Mouse (Mus musculus) limb, embryonic 13.5 days (tissue): Measurements from ENCODE around the gene Ubxn11. TPM values are rescaled to one million over a fixed set of nuclear protein-coding genes. Genes with fewer than 3 reads are reported as not detected.

Source experiments
- ATAC-seq: fragments of 200-750 bp; cut with Nextera tagmentation; 2 replicates; pipeline ENCODE4 v1.8.0; 2017; ENCODE audit warnings: low read depth, moderate number of reproducible peaks, moderate TSS enrichment; ENCODE audit not compliant: low FRiP score
- H3K27ac ChIP-seq: fragments of 300-500 bp; sonication (generic); 2 replicates; pipeline ENCODE4 v1.5.1; 2015; ENCODE audit warnings: inconsistent platforms, mild to moderate bottlenecking, moderate library complexity
- H3K27me3 ChIP-seq: fragments of 300-500 bp; sonication (generic); 2 replicates; pipeline ENCODE4 v1.6.1; 2015; ENCODE audit warnings: mild to moderate bottlenecking, inconsistent platforms
- H3K36me3 ChIP-seq: fragments of 300-500 bp; sonication (generic); 2 replicates; pipeline ENCODE4 v1.6.1; 2015; ENCODE audit warnings: inconsistent platforms, mild to moderate bottlenecking, moderate library complexity
- H3K4me1 ChIP-seq: fragments of 300-500 bp; sonication (generic); 2 replicates; pipeline ENCODE4 v1.6.1; 2015; ENCODE audit warnings: inconsistent platforms
- H3K4me2 ChIP-seq: fragments of 300-500 bp; sonication (generic); replicated peaks from 2 replicates; pipeline ENCODE4 v1.6.1; 2015; ENCODE audit warnings: inconsistent platforms, mild to moderate bottlenecking, moderate library complexity
- H3K4me3 ChIP-seq: fragments of 300-500 bp; sonication (generic); 2 replicates; pipeline ENCODE4 v1.5.1; 2015; ENCODE audit warnings: moderate library complexity, mild to moderate bottlenecking, inconsistent platforms
- H3K9ac ChIP-seq: fragments of 300-500 bp; sonication (generic); 2 replicates; pipeline ENCODE4 v1.6.1; 2015; ENCODE audit warnings: mild to moderate bottlenecking, inconsistent platforms
- H3K9me3 ChIP-seq: fragments of 300-500 bp; sonication (generic); 2 replicates; pipeline ENCODE4 v1.6.1; 2016; ENCODE audit warnings: inconsistent platforms
- WGBS: fragments of 180-500 bp; shearing (Covaris S2); methylation state at CpG from one replicate; pipeline ENCODE4 v1.1.7; 2015; 5-methylcytosine and 5-hydroxymethylcytosine counted together
- polyA plus RNA-seq: library from polyadenylated mRNA; unstranded; fragments of >200 nt; fragmentation: Nextera tagmentation; extraction: Ambion mirVana; gene quantifications from 2 replicates; pipeline ENCODE4 v1.2.1, GENCODE M21; 2015

Ubxn11 gene
- polyA plus RNA-seq, 1 experiment from 2014 or later = 14.3 TPM

DNA sequence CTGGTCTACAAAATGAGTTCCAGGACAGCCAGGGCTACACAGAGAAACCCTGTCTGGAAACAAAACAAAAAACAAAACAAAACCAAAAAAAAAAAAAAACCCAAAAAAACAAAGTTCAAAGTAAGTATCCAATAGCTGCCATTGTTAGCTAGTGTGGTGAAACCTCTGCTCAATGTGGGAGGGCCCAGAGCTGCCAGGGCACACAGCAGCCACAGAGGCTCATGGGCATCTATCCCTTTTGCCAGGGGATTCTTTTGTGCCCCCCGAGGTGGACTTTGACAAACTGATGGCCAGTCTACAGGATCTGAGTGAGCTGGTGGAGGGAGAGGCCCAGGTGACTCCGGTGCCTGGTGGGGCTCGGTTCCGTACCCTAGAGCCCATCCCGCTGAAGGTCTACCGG, 20.8 kb downstream of the Ubxn11 start:
- Histone ChIP-seq H3K9ac (no peak overlapping the region), H3K9me3 (no peaks in the 10 kb centered on the region), H3K4me2 (no peak overlapping the region), H3K4me3 (no peak overlapping the region), H3K27me3 (no peaks in the 10 kb centered on the region), H3K36me3 (peaks cover 16% of the 10 kb centered on the region), H3K4me1 (peaks cover 21% of the 10 kb centered on the region), H3K27ac (no peak overlapping the region)
- no peak for ATAC-seq
- WGBS = 95% methylated on average over 6 of the region's 6 CpGs

DNA sequence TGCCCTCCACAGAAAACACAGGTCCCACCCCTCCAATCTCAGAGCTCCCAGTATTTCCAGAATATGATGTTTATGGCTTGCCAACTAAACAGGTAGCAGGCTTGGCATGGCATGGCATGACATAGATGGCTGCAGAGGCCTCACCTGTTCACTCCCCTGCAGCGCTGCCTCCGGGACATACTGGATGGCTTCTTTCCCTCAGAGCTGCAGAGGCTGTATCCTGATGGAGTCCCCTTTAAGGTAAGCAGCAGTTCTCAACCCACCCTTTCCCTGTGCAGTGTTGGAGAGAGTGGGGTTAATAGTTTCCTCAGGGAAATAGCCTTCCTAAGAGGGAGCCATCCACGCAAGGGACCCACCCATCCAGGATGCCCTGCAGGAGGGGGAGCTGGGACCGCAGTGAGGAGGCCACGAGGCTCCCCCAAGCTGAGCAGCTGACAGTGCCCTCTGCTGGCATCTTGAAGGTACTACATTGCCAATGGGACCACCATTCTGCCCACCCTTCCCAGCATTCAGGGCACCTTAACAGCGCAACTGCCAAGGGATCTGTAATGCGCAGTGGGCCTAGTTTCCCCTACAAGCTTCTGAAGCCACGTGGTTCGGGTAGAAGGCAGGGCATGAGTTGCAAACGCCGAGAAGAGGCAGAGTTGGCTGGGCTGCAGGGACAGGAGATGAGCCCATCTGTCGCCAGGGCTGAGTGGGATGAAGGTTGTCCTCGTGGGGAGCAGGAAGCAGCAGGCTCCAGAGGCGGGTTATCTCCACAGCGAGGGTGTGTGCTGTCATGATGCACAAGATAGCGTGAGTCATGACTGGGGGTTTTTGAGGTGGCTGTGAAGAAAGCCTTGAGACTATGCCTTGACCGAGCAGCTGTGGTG, 21.5 kb downstream of the Ubxn11 start:
- H3K9me3 ChIP-seq = no peaks in the 10 kb centered on the region
- peaks cover 16% of the 10 kb centered on the region for H3K36me3 ChIP-seq
- H3K4me1 ChIP-seq = peaks cover 19% of the 10 kb centered on the region
- H3K9ac ChIP-seq = no peak overlapping the region
- H3K4me3 ChIP-seq = no peak overlapping the region
- ATAC-seq = no peak
- WGBS = 26% methylated on average over 17 of the region's 17 CpGs
- H3K27me3 ChIP-seq = no peaks in the 10 kb centered on the region
- no peak overlapping the region for H3K27ac ChIP-seq
- H3K4me2 ChIP-seq = no peak overlapping the region

DNA sequence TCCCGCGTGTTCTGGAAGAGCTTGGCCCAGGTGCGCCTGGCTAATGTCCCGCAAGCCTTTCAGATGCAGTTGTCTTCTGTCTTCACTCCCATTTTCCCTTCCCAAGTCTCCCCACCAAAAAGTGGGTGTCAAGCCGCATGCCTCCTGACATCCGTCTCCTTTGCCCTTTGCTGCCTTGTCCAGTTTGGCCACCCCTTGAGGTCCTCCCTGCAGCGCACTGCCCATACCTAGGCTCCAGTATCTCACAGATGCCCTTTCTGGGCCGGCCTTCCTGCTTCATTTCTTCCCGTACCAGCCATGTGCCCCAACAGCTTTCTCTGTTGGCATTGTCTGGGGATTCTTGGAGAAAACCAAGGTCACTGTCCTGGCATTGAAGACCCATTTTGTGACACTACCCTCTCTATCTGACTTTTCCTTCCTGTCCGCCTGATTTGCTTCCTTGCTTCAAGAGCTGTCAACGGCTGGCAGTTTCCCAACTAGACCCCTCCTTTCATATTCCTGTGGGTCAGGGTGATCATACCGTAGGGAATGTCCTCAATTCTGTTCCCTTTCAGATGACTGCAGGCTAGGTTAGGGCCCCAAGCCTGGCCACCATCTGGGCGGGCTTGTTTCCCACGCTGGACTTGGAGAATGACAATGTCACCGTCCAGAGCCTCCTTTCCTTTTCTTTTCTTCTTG, 23.2 kb downstream of the Ubxn11 start:
- no peaks in the 10 kb centered on the region for H3K9me3 ChIP-seq
- no peak for ATAC-seq
- peaks cover 36% of the 10 kb centered on the region for H3K4me1 ChIP-seq
- peak overlapping the region; percentile 19; the same call in 1 of the 2 replicates for H3K9ac ChIP-seq
- no peak overlapping the region for H3K4me2 ChIP-seq
- no peak overlapping the region for H3K27ac ChIP-seq
- H3K27me3 ChIP-seq = no peaks in the 10 kb centered on the region
- H3K36me3 ChIP-seq = peaks cover 16% of the 10 kb centered on the region
- WGBS = 87% methylated on average over 15 of the region's 15 CpGs
- H3K4me3 ChIP-seq = no peak overlapping the region

DNA sequence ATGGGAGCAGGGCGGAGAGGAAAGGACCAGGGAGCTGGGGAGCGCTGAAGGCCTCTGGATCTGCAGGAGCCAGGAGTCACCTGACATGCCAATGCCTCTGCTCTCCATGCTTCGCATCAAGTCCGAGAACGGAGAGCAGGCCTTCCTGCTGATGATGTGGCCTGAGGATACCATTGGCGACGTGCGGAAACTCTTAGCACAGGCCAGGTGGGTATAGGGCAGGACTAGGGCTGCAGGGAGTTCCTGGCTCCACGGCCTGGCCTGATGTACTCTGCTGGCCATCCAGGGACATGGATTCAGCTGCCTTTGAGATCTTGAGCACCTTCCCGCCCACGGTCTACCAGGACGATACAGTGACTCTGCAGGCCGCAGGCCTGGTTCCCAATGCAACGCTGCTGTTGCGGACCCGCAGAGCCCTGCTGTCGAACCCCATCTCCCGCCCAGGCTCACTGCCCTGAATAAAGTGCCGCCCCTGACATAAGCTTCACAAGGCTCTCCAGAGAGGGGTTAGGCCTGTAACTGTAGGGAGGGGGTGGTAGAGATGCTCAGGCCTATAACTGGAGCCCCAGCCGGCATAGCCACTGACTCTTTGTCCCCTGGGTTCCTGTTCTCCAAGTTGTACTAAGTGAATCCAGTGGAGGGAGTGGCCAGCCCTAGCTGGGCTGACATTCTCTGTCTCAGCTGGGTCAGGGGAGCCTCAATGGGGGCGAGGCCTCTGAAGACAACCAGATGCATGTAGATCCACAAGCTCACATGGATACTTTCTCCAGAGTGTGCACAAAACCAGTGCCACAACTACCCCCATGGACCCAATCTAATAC, 24.1 kb downstream of the Ubxn11 start:
- WGBS = 87% methylated on average over 21 of the region's 21 CpGs
- no peak for ATAC-seq
- Histone ChIP-seq H3K4me3 (peak overlapping the region; percentile 87; the same call in 1 of the 2 replicates), H3K36me3 (peaks cover 26% of the 10 kb centered on the region), H3K9me3 (no peaks in the 10 kb centered on the region), H3K9ac (peak overlapping the region; percentile 93; the same call in 1 of the 2 replicates), H3K4me1 (peaks cover 36% of the 10 kb centered on the region), H3K27ac (no peak overlapping the region), H3K27me3 (no peaks in the 10 kb centered on the region), H3K4me2 (no peak overlapping the region)

DNA sequence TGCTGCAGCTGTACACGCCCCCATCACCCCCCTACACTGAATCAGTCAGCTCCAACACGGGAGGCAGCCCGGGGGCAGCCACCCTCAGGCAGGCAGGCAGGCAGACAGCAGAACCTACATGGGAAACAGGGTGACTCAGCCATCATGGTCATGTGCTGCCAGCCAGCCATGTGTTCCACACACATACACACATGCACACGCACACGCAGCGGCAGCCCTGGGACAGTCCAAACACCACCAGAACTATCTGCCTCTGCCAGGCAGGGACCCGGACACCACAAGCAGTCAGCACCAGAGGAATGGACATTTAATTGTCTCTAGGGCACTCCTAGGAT, 24.7 kb downstream of the Ubxn11 start:
- Histone ChIP-seq H3K4me2 (peak overlapping the region; percentile 83), H3K9ac (peak overlapping the region; percentile 93), H3K4me1 (peaks cover 36% of the 10 kb centered on the region), H3K9me3 (no peaks in the 10 kb centered on the region), H3K27ac (no peak overlapping the region), H3K36me3 (peaks cover 27% of the 10 kb centered on the region), H3K4me3 (peak overlapping the region; percentile 87), H3K27me3 (no peaks in the 10 kb centered on the region)
- WGBS = 84% methylated on average over 7 of the region's 7 CpGs
- ATAC-seq = no peak

DNA sequence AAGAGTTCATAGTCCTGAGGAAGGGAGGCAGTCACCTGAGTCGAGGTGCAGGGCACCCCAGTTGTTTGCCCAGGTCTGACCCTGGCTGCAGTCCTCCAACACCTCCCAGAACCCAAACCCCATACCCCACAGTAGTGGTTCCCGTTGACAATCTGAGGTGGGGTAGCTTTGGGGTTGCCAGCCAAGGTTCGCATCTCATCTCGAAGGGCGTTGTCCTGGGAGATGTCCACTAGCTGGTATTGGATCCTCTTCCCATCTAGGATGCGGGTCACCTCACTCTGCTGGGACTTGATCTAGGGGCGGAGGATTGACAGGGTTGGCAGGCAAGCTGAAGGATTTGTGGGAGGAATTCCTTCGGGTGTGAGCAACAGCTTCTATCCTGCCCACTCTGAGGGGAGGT, 25.4 kb downstream of the Ubxn11 start:
- H3K9me3 ChIP-seq = no peaks in the 10 kb centered on the region
- peak overlapping the region; percentile 93 for H3K9ac ChIP-seq
- peak overlapping the region; percentile 87 for H3K4me3 ChIP-seq
- ATAC-seq = no peak
- WGBS = 56% methylated on average over 8 of the region's 8 CpGs
- H3K27ac ChIP-seq = 0 out of 2 replicates have a peak overlapping the region, but pooled peaks have one; percentile 90
- H3K4me2 ChIP-seq = peak overlapping the region; percentile 83
- H3K27me3 ChIP-seq = no peaks in the 10 kb centered on the region
- peaks cover 36% of the 10 kb centered on the region for H3K4me1 ChIP-seq
- H3K36me3 ChIP-seq = peaks cover 31% of the 10 kb centered on the region

DNA sequence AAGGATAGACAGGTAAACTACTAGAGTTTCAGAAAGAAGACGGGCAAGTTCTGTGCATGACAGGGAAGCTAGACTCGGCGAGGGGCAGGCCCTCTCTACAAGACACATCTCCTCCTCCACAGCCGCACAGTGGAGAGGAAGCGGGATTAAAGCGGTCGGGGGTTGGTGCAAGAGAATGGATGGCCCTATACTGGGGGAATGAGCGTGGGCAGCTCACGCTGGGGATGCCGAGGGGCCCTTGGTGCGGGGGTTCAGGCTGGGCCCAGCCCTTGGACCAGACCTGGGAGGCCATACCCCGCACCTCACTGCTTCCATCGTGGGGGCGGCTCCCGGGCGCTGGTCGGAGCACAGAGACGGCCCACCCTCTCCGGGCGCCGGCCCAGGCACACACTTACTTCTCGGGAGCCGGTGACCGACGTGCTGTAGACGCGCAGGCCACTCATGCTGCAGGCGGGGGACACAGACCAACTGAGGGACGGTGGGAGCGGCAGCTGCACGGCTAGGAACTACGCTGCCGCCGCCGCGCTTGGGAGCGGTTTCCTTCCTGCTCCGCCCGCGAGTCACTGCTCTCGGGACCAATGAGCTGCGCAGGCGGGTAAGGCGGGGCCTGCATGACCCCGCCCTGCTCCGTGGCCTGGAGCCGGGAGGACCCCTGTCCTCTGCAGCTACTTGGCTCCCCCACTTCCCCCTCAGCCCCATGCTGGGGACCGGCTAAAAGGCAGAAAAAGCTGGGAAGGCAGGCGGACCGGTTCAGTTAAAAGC, 26.0 kb downstream of the Ubxn11 start, which contains the start of gene Sh3bgrl3:
Sh3bgrl3 (minus strand) TSS at position 569 of the 762 bp plus-strand sequence.
- no peaks in the 10 kb centered on the region for H3K27me3 ChIP-seq
- H3K27ac ChIP-seq = peak within 1 kb of the TSS; percentile 90
- H3K36me3 ChIP-seq = peaks cover 31% of the 10 kb centered on the region
- peak within 1 kb of the TSS; percentile 93 for H3K9ac ChIP-seq
- ATAC-seq = peak; percentile 95
- H3K9me3 ChIP-seq = no peaks in the 10 kb centered on the region
- peak within 1 kb of the TSS; percentile 87 for H3K4me3 ChIP-seq
- H3K4me2 ChIP-seq = peak within 1 kb of the TSS; percentile 83
- WGBS = under 1% methylated on average over 50 of the region's 50 CpGs
- H3K4me1 ChIP-seq = peaks cover 36% of the 10 kb centered on the region

DNA sequence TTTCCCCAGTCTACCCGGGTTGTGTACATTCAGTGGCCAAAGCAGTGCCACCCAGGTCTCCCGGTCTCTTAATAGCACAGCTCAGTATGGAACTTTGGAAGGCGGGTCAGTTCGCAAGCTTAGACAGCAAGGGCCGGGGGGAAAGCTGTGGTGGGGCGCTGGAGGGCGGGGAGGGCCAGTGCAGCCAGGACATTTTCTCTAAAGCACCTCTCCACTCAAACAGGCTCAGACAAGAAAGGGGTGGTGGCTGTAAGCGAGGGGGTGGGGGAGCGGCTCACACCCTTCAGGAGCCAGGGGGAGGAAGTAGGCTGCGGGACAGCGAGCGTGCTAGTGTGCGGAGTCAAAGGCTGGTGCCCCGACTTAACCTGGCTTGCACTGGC, 26.6 kb downstream of the Ubxn11 start:
- peaks cover 36% of the 10 kb centered on the region for H3K4me1 ChIP-seq
- no peaks in the 10 kb centered on the region for H3K9me3 ChIP-seq
- H3K36me3 ChIP-seq = peaks cover 33% of the 10 kb centered on the region
- H3K4me2 ChIP-seq = peak overlapping the region; percentile 83
- 2% methylated on average over 14 of the region's 14 CpGs for WGBS
- H3K9ac ChIP-seq = peak overlapping the region; percentile 93
- peak overlapping the region; percentile 87 for H3K4me3 ChIP-seq
- ATAC-seq = peak; percentile 38
- no peaks in the 10 kb centered on the region for H3K27me3 ChIP-seq
- H3K27ac ChIP-seq = peak overlapping the region; percentile 90

DNA sequence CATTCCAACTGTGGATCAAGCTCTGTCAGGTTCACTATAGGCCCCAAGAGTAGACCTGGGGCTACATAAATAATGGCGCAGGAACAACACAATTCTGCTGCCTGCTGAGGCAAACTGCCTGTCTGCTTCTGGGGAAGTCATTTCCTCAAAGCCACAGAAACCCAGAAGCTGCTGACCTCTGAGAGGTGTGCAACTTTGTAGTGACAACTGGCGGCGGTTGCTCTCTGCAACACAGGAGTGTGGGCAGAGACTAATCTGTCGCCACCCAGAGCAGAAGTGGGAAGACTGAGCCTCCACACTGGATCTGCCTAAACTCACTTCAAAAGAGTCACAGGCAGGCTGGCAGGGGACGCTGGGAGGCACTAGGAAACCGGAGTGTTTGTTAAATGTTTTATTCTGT, 27.1 kb downstream of the Ubxn11 start:
- peak overlapping the region; percentile 90 for H3K27ac ChIP-seq
- no peaks in the 10 kb centered on the region for H3K9me3 ChIP-seq
- peak overlapping the region; percentile 93; the same call in 1 of the 2 replicates for H3K9ac ChIP-seq
- peak overlapping the region; percentile 83 for H3K4me2 ChIP-seq
- no peaks in the 10 kb centered on the region for H3K27me3 ChIP-seq
- H3K36me3 ChIP-seq = peaks cover 33% of the 10 kb centered on the region
- WGBS = 21% methylated on average over 6 of the region's 6 CpGs
- H3K4me1 ChIP-seq = peaks cover 36% of the 10 kb centered on the region
- no peak for ATAC-seq
- H3K4me3 ChIP-seq = peak overlapping the region; percentile 87

DNA sequence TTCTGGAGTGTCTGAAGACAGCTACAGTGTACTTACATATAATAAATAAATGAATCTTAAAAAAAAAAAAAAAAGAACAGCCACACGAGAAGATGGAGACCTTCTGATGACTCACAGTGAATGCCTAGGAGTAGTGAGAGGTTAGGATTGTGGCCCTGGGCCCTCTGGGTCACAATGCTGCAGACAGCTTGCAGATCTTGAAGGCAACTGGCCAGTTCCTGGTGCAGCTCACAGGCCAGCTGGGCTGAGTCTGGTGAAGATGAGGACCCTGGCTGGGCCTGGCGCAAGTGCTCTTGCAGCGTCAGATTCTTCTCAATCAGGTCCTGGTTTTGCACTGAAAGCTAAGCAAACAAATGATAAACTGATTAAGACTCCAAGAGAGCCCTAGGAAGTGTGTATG, 29.7 kb downstream of the Ubxn11 start:
- H3K27ac ChIP-seq = no peak overlapping the region
- no peak overlapping the region for H3K9ac ChIP-seq
- H3K9me3 ChIP-seq = no peaks in the 10 kb centered on the region
- peaks cover 19% of the 10 kb centered on the region for H3K36me3 ChIP-seq
- H3K4me2 ChIP-seq = no peak overlapping the region
- no peak for ATAC-seq
- WGBS = 86% methylated on average over 3 of the region's 3 CpGs
- H3K4me3 ChIP-seq = no peak overlapping the region
- H3K4me1 ChIP-seq = peaks cover 43% of the 10 kb centered on the region
- H3K27me3 ChIP-seq = no peaks in the 10 kb centered on the region

DNA sequence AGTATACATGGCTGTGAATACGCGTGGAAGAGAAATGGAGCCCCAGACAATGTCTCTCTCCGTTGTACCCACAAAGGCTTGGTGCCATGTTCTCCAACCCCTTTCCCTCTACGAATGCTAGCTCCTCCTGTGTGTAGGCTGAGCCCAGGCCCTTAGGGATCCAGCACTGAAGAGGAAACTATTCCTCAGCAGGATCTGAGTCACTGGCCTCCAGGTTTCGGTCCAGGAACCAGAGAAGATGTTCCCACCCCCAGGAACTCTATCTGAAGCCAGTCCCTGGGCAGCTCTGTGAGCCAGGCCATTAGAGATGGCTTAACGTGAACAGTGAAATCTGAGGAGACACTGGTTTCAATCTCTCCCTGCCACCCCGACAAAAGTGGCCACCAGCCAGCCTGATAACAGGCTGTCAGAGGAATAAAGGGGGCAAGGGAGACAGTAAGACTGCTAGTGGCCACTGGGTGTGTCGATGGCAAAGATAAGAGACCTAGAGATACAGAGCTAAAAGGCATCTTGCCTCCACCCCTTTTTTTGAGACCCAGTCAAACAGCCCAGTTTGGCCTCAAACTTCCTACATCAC, 30.2 kb downstream of the Ubxn11 start:
- no peak for ATAC-seq
- H3K9ac ChIP-seq = no peak overlapping the region
- peaks cover 22% of the 10 kb centered on the region for H3K36me3 ChIP-seq
- H3K4me1 ChIP-seq = peaks cover 39% of the 10 kb centered on the region
- H3K27ac ChIP-seq = no peak overlapping the region
- H3K4me3 ChIP-seq = no peak overlapping the region
- no peaks in the 10 kb centered on the region for H3K27me3 ChIP-seq
- 71% methylated on average over 8 of the region's 8 CpGs for WGBS
- no peaks in the 10 kb centered on the region for H3K9me3 ChIP-seq
- no peak overlapping the region for H3K4me2 ChIP-seq
